Mouse (Mus musculus) kidney, adult 2 months (tissue): ENCODE results near the gene Pmfbp1.

ENCODE experiments used
- CTCF ChIP-seq: fragments of 200-500 bp; conservative IDR thresholded peaks from 2 replicates; pipeline ENCODE4 v1.5.1; 2011; ENCODE audit warnings: low read depth, mild to moderate bottlenecking, control low read depth, low read length, moderate library complexity, mixed read lengths; ENCODE audit not compliant: insufficient read depth, insufficient read length
- POLR2A ChIP-seq: fragments of 200-500 bp; IDR thresholded peaks from one replicate; pipeline ENCODE4 v1.6.1; 2011; ENCODE audit warnings: low read depth, low read length, control low read depth

DNA sequence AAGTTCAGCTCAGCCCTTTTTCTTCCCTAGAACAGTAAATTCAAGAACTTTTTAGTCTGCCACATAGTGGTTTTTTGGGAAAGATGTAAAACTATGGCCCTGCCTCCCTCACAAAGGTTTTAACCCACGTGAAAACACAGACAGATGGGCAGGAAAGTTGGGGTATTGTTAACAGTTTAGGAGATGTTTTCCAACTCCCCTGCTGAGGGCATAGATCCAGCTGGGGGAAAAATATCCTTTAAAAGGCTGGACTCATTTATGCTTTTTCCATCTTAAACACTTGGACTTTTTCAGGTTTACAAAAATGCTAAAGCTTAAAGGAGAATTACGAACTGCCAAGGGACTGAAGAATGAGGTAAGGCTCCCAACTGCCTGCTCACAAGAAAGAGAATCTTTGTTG lies 774 bp downstream of the Pmfbp1 start:
- TF ChIP-seq POLR2A (no peak), CTCF (no peak)
